Mouse (Mus musculus): ENCODE data around the gene Lrrc46. TPM values are rescaled to one million over a fixed set of nuclear protein-coding genes. Genes with fewer than 3 reads are reported as not detected.

Gene Lrrc46
- polyA plus RNA-seq, 1 experiment from 2014 or later, result 0.35 TPM

- Histone ChIP-seq H3K9me3 (no peaks in the 10 kb centered on the region), H3K4me1 (peaks cover 23% of the 10 kb centered on the region), H3K27ac (no peak overlapping the region), H3K27me3 (ENCODE audit: insufficient read depth, poor library complexity, severe bottlenecking) (peaks cover 9% of the 10 kb centered on the region; the same call in 1 of the 2 replicates), H3K4me3 (0 out of 2 replicates have a peak overlapping the region, but pooled peaks have one; percentile 7), H3K36me3 (peaks cover 32% of the 10 kb centered on the region)
- DNase-seq (ENCODE audit: low spot score), result no peak
- 47% methylated on average over 22 of the region's 22 CpGs for WGBS
Observed at GRCm38 (mm10) chr11:97066656-97067360, 25.6 kb upstream of the Lrrc46 start.

GRCm38 (mm10) chr11:97065538-97066295, 24.5 kb upstream of the Lrrc46 start:
- H3K27me3 ChIP-seq (ENCODE audit: insufficient read depth, poor library complexity, severe bottlenecking), result peaks cover 9% of the 10 kb centered on the region; the same call in 1 of the 2 replicates
- peaks cover 43% of the 10 kb centered on the region for H3K36me3 ChIP-seq
- H3K4me3 ChIP-seq, result no peak overlapping the region
- H3K4me1 ChIP-seq, result peaks cover 14% of the 10 kb centered on the region; the same call in 1 of the 2 replicates
- no peak overlapping the region for H3K27ac ChIP-seq
- no peaks in the 10 kb centered on the region for H3K9me3 ChIP-seq
- WGBS, result 79% methylated on average over 12 of the region's 12 CpGs
- no peak for DNase-seq (ENCODE audit: low spot score)

- H3K27ac ChIP-seq, result no peak overlapping the region
- H3K4me1 ChIP-seq, result peaks cover 16% of the 10 kb centered on the region; the same call in 1 of the 2 replicates
- H3K9me3 ChIP-seq, result no peaks in the 10 kb centered on the region
- H3K4me3 ChIP-seq, result no peak overlapping the region
- peaks cover 9% of the 10 kb centered on the region; the same call in 1 of the 2 replicates for H3K27me3 ChIP-seq (ENCODE audit: insufficient read depth, poor library complexity, severe bottlenecking)
- no peak for DNase-seq (ENCODE audit: low spot score)
- WGBS, result 81% methylated on average over 3 of the region's 3 CpGs
- peaks cover 60% of the 10 kb centered on the region for H3K36me3 ChIP-seq
Observed at GRCm38 (mm10) chr11:97063921-97064295, 22.7 kb upstream of the Lrrc46 start.

GRCm38 (mm10) chr11:97063274-97063920, 22.2 kb upstream of the Lrrc46 start:
- H3K27me3 ChIP-seq (ENCODE audit: insufficient read depth, poor library complexity, severe bottlenecking), result peaks cover 7% of the 10 kb centered on the region; the same call in 1 of the 2 replicates
- H3K9me3 ChIP-seq, result no peaks in the 10 kb centered on the region
- no peak overlapping the region for H3K27ac ChIP-seq
- no peak overlapping the region for H3K4me3 ChIP-seq
- DNase-seq (ENCODE audit: low spot score), result no peak
- peaks cover 20% of the 10 kb centered on the region for H3K4me1 ChIP-seq
- WGBS, result 59% methylated on average over 9 of the region's 9 CpGs
- H3K36me3 ChIP-seq, result peaks cover 64% of the 10 kb centered on the region

GRCm38 (mm10) chr11:97052219-97052646, 11.0 kb upstream of the Lrrc46 start:
- Histone ChIP-seq H3K27ac (peak overlapping the region; percentile 64; the same call in 1 of the 2 replicates), H3K36me3 (peaks cover 60% of the 10 kb centered on the region), H3K27me3 (ENCODE audit: insufficient read depth, poor library complexity, severe bottlenecking) (no peaks in the 10 kb centered on the region), H3K4me3 (peak overlapping the region; percentile 75), H3K4me1 (peaks cover 25% of the 10 kb centered on the region), H3K9me3 (no peaks in the 10 kb centered on the region)
- no peak for DNase-seq (ENCODE audit: low spot score)
- 24% methylated on average over 11 of the region's 11 CpGs for whole genome bisulfite sequencing

- H3K27me3 ChIP-seq (ENCODE audit: insufficient read depth, poor library complexity, severe bottlenecking), result no peaks in the 10 kb centered on the region
- peaks cover 25% of the 10 kb centered on the region for H3K4me1 ChIP-seq
- 25% methylated on average over 13 of the region's 13 CpGs for WGBS
- H3K9me3 ChIP-seq, result no peaks in the 10 kb centered on the region
- peak overlapping the region; percentile 75 for H3K4me3 ChIP-seq
- H3K36me3 ChIP-seq, result peaks cover 57% of the 10 kb centered on the region
- no peak for DNase-seq (ENCODE audit: low spot score)
- peak overlapping the region; percentile 84 for H3K27ac ChIP-seq
Observed at GRCm38 (mm10) chr11:97050944-97051586, 9.9 kb upstream of the Lrrc46 start.

- DNase-seq (ENCODE audit: low spot score), result no peak
- Histone ChIP-seq H3K27ac (peak within 1 kb of the TSS; percentile 84), H3K4me3 (peak within 1 kb of the TSS; percentile 75), H3K27me3 (ENCODE audit: insufficient read depth, poor library complexity, severe bottlenecking) (no peaks in the 10 kb centered on the region), H3K9me3 (no peaks in the 10 kb centered on the region), H3K36me3 (peaks cover 55% of the 10 kb centered on the region), H3K4me1 (peaks cover 25% of the 10 kb centered on the region)
- 6% methylated on average over 18 of the region's 18 CpGs for WGBS
Observed at GRCm38 (mm10) chr11:97050216-97050943, 9.2 kb upstream of the Lrrc46 start, which contains the start of gene Osbpl7. Osbpl7 (plus strand) TSS chr11:97050628.

- no peak for DNase-seq (ENCODE audit: low spot score)
- Histone ChIP-seq H3K9me3 (no peaks in the 10 kb centered on the region), H3K27ac (no peak overlapping the region), H3K27me3 (ENCODE audit: insufficient read depth, poor library complexity, severe bottlenecking) (no peaks in the 10 kb centered on the region), H3K36me3 (peaks cover 55% of the 10 kb centered on the region), H3K4me3 (no peak overlapping the region), H3K4me1 (peaks cover 25% of the 10 kb centered on the region)
- 76% methylated on average over 6 of the region's 6 CpGs for WGBS
Observed at GRCm38 (mm10) chr11:97049492-97050085, 8.4 kb upstream of the Lrrc46 start.

GRCm38 (mm10) chr11:97048090-97048650, 7.0 kb upstream of the Lrrc46 start:
- DNase-seq (ENCODE audit: low spot score), result no peak
- H3K9me3 ChIP-seq, result no peaks in the 10 kb centered on the region
- H3K4me1 ChIP-seq, result peaks cover 25% of the 10 kb centered on the region
- no peaks in the 10 kb centered on the region for H3K27me3 ChIP-seq (ENCODE audit: insufficient read depth, poor library complexity, severe bottlenecking)
- H3K36me3 ChIP-seq, result peaks cover 52% of the 10 kb centered on the region
- no peak overlapping the region for H3K4me3 ChIP-seq
- WGBS, result 78% methylated on average over 8 of the region's 8 CpGs
- H3K27ac ChIP-seq, result no peak overlapping the region

GRCm38 (mm10) chr11:97045861-97046260, 4.7 kb upstream of the Lrrc46 start:
- no peaks in the 10 kb centered on the region for H3K27me3 ChIP-seq (ENCODE audit: insufficient read depth, poor library complexity, severe bottlenecking)
- H3K9me3 ChIP-seq, result no peaks in the 10 kb centered on the region
- peaks cover 19% of the 10 kb centered on the region for H3K4me1 ChIP-seq
- no peak for DNase-seq (ENCODE audit: low spot score)
- peaks cover 46% of the 10 kb centered on the region for H3K36me3 ChIP-seq
- 78% methylated on average over 7 of the region's 7 CpGs for WGBS
- H3K4me3 ChIP-seq, result no peak overlapping the region
- H3K27ac ChIP-seq, result no peak overlapping the region

GRCm38 (mm10) chr11:97044902-97045301, 3.7 kb upstream of the Lrrc46 start:
- Histone ChIP-seq H3K4me1 (peaks cover 11% of the 10 kb centered on the region), H3K4me3 (no peak overlapping the region), H3K36me3 (peaks cover 46% of the 10 kb centered on the region), H3K9me3 (no peaks in the 10 kb centered on the region), H3K27ac (no peak overlapping the region), H3K27me3 (ENCODE audit: insufficient read depth, poor library complexity, severe bottlenecking) (no peaks in the 10 kb centered on the region)
- DNase-seq (ENCODE audit: low spot score), result no peak
- 94% methylated on average over 8 of the region's 8 CpGs for WGBS

Data from heart, embryonic 10.5 days (tissue).